Mouse (Mus musculus): ENCODE measurements at regions not wholly inside any gene's neighbourhood (a gene's known extent, or its start where the extent isn't known, plus 50 kb on each side); places are given as distances from the start of the nearest gene placed in this dataset.

DNA sequence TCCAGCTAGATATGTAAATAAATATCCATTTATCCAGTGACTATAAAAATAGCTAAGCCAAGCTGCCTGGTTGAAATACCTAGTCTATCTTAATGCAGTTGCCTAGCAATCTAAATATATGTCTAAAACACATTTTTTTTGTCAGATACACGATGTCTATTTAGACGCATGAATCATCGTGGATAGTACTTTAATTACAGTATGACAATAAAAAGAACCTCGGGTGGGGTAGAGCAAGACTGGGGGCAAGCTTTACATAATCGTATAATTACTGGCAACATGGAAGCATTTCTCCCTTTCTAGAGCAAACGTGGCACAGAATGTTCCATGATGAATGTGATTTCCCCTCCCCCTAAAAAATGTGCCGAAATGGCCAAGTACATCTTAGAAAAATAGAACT lies 180.4 kb downstream of the Gm19935 start:
- DNase-seq (ENCODE audit: low read depth, low spot score), result no peak

DNA sequence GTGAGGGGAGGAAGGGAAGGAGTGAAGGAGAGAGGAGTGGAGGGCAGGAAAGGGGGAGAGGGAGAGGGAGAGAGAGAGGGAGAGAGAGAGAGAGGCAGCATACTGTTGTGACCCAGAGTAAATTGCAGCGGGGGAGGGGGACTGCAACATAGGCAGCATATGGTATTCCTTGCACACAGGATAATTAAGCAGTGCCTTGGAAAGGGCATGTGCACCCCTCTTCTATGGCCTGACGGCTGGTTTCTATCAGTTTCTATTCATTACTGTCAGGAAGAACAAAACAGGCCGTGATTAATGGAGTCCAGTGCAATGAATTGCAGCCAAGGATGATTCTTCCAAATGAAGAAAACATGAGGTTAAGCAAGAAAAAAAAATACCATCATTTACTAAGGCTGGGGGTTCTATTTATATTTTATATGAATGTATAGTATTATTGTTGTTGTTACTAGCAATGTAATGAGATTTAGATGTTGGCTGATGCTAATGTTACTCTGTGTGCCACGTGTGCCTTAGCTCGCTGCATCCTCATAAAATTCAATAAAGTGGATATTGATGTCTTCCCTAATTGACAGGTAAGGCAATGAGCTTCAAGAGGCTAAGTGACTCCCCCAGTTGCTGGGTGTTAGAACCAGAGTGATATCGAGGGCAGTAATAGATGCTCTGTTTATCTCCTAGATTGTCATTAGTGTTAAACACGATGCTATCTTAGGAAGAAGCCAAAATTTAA lies 181.3 kb downstream of the Gm19935 start:
- DNase-seq (ENCODE audit: low read depth, low spot score), result no peak

DNA sequence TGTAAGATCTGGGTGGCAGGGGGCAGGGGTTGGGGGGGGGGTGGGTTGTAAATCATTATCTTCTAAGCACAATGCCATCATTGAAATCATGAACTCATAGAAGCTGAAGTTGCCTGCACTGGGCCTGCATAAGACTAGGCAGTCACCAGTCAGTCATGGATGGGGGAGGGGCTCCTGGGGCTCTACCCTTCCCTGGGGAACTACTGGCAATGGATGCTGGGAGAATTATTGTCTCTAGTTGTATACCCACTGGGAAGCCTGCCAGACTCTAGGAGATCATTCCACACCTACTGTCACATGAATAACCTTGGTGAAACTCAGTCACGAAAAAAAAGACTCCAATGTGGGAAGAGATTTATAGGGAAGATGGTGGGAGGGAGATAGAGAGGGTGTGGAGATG lies 186.4 kb downstream of the Gm19935 start:
- no peak for DNase-seq (ENCODE audit: low read depth, low spot score)

DNA sequence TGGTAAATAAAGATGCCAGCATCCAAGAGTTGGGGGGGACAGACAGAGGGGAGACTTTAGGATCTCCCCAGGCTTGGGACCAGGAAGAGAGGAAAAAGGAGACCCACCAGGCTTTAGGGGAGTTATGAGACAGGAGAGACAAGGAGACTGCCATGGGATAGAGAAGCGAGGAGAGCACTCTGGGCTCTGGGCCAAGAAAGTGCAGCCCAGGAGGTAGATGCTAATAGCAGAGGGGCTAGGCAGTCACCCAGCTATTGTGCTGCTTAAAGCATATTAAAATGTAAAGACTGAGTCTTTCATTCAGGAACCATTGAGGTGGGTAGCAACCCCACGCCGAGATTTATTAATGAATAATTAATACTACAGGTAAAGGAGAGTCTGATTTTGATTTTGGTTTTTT lies 208.8 kb downstream of the Gm19935 start:
- no peak for DNase-seq (ENCODE audit: low read depth, low spot score)

DNA sequence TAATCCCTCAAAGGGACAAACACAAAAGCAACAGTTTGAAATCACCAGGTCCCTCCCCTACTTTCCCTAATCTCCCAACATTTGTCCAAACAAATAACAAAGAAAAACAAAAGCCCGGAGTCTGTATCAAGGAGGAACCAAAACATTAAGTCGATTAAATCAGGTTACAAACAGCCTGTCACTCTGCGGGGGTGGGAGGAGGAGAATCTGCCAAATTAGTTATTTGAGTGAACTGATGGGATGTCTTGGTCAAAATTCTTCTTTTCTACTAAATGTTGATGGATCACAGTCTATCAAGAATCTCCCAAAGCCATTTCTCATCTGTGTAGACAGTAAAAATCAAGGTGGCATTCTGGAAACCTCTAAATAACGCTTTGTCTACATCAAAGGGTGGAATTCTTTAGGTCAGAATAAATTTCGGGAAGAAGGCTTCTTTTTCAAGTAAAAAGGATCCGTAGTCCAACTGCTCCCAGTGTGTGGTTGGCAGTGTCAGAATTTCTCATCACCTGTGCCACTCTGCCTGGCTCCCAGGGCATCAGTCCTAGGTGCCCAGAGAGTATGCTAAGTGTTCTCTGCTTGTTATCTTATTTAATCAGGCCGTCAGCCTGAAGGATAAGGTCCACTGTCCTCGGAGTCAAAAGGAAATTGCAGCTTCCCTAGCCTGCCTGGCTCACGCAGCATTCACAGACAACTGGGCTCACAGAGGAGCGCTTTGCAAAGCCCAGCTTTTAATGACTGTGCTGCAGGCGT lies 216.1 kb downstream of the Gm19935 start:
- DNase-seq (ENCODE audit: low read depth, low spot score), result no peak

DNA sequence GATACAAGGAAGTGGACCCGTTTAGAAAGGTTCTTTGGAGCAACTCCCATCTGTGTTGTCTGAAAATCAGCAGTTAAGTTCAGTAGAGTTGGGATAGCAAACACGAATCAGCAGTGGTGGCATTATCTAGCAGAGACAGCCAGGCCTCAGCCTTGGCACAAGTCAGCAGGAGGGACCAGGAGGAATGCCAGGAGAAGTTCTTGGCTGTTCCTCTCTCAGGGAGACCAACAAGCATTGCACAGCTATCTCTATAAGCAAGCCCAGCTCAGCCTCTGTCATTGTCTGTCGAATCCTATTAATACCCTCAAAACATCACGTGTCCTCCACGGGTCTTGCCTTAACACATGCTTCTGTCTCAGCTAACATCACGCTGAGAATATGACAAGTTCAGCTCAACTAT lies 219.8 kb downstream of the Gm19935 start:
- DNase-seq (ENCODE audit: low read depth, low spot score), result no peak

DNA sequence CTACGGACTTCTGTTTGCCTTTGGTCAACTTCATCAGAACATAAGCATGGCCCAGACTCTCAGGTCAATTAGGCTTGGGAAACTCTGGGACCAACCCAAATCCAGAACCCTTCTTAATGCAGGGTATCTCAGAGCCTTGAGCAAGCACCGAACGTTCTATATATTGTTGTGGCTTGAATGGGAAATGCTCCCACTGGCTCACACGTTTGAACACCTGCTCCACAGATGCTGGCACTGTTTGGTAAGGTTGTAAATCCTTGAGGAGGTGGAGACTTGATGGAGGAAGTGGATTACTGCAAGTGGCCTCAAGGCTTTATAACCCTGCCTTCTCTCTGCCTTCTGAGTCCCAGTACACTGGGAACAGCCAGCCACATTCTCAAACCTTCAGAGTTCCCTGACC lies 231.3 kb upstream of the Tox3 start:
- no peak for DNase-seq (ENCODE audit: low read depth, low spot score)

DNA sequence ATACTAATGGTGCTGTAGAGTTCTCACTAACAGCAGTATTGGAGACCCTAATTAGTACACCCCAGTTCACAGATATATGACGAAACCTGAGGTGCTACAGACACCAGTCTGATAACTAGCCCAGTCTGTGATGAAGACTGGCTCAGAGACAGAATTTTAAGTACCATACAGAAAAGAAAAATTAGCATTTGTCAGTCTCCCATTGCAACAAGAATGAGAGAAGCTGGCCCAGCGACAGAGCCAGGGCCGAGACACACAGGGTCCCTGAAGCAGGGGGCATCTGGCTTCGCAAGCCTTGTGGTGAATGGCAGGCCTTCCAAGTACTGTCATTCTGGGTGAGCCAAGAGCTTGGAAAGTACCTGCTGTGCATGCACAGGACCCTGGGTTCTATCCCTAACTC lies 228.8 kb upstream of the Tox3 start:
- no peak for DNase-seq (ENCODE audit: low read depth, low spot score)

DNA sequence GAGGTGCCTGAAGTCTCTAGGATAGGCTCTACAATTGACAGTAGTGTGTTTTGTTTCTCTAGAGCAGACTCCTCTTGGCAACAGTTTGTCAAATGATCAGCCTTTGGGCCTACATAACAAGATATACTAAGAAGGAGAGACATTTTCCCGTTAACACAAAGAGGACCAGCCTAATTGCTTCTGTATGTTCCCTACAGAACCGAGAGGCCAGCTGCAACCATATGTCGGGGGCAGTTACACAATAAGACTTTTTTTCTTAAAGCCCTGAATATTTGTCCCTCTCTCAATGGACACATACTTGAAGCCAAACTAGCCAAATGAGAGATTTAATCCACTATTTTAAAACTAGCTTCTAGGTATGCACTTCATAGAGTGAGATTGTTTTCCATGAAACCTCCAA lies 226.5 kb upstream of the Tox3 start:
- DNase-seq (ENCODE audit: low read depth, low spot score), result no peak

DNA sequence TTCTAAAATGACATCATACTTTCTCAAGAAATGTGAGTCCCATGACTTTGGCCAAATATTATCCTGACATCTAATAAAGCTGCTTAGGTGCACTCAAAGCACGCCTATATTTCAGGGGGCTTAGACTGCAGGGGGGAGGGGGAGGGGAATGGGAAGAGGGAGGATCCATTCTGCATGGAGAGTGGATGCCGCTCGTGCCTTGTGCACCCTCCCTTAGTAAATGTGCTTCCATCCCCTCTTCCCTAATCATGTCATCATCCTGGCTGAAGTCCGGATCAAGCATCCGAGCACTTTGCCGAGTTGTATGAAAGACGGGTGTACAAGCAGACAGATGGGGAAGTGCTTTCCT lies 207.9 kb upstream of the Tox3 start:
- no peak for DNase-seq (ENCODE audit: low read depth, low spot score)

DNA sequence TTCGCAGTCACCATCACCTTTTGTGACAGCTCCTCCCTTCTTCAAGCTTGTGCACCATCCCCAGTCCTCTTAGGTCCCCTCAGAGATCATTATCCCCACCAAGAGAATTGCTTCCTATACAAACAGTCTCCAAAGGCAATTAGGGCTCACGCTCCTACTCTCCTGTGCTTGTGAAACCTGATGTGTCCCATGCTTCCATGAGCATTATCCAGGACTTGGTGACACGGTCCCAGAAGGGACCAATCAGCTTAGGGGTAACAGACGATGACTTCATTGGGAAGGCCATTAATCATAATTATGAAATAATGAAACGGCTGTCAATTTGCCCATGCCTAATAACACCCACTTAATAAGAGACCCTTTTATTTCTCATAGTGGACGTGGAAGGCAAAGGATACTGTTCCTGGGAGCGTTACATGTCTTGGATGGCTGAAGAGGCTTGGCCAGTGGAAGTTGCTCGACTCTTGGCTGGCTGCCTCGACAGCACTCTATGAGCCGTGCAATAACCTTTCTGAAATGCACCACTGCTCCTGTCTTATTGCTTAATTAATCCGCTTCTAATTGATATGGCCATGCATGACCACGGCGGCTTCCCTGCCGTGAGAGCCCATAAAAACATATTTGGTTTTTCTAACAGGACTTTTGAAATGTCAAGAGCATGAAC lies 207.4 kb upstream of the Tox3 start:
- no peak for DNase-seq (ENCODE audit: low read depth, low spot score)

DNA sequence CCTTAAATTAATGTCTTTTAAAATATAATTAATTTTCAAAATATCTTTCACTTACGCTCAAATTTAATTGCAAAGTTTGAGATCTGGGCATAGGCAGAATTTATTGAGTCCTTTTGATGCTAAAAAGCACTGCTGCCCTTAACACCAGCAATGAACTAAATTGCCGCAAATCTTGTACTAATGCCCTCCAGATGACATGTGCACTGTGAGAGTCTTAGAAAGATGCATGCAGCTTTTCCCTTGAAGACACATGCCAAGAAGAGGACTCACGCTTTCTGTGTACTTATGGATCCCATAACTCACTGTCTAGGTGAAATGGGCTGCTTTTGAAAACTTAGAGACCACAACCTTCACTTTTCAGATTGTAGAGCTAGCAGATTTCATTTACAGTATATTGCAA lies 199.1 kb upstream of the Tox3 start:
- no peak for DNase-seq (ENCODE audit: low read depth, low spot score)

DNA sequence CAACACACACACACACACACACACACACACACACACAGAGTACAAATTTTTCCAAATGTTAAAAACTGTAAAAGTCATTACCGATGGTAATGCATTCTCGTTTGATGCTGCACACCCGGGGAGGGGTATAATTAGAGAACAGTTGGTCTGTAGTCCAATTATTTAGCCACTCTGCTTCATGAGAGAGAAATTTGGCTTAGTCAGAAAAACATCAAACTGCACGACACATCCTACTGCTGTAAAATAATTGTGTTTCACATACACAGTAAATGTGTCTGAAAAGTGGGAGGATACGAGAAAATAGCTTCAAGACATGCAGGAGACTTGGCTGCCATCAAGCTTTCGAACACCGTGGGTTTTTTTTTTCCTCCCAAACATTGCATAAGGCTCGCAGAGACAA lies 194.5 kb upstream of the Tox3 start:
- no peak for DNase-seq (ENCODE audit: low read depth, low spot score)

DNA sequence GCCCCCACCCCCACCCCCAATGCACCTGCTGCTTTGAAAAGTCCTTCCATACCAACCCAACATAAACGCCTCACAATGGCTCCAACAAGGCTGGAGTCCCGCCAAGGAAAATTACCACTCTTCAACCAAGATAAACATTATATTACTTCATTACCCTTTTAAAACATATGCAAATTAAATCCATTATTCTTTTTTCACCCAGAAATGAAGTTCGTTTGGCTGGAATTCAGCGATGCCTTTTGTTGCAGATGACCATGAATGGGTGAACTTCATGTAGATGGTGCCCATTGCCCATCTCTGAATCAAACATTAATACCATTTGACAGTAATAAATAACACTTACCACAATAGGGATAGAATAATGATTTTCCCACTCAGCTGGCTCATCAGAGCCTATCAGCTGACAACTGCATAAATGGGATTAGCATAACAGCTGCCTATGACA lies 188.1 kb upstream of the Tox3 start:
- no peak for DNase-seq (ENCODE audit: low read depth, low spot score)

DNA sequence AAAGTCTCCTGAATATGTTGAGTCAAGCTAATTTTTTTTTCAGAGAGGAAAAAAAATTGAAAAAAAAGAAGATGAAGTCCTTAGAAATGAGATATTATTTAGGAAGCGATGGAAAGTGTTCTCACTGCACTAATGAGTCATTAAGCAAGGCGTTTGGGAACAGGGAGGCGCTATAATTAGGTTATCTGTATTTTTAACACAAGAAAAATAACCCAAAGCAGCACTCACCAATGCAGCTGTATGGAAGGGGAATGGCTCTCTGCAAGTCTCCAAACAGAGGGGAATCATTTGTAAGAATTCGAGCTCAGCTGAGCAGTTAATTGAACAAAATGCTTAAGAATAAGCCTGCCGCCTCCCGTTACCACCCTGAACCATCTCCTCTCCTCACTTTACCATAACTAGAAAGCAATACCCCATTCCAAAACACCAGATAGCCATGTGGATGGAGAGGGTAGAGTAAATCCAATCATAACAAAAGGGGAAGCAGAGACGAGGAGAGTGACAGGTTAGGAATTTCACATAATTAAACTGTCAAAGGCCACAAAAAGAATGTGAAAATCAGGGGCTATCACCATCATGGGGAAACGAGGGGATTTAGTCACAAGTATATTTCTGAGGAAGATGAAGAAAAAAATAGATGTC lies 187.5 kb upstream of the Tox3 start:
- no peak for DNase-seq (ENCODE audit: low read depth, low spot score)

DNA sequence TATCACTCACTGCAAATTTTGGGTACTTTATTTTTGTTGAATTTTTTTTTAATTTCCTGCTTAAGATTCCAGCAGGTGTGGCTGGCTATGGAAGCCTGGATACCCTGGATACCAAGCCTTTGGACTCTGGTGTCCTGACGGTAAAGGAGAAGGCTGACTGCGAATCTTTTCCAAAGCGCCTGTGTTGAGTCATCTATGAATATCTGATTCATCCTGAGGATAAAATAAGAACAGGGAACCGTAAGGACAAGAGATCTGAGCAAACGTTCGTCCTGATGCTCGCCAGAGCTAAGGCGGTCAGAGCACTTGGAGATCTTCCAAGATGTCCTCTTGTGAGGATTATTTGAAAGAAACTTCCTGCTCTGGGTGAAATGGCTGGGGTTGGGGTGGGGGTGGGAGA lies 173.2 kb upstream of the Tox3 start:
- no peak for DNase-seq (ENCODE audit: low read depth, low spot score)

DNA sequence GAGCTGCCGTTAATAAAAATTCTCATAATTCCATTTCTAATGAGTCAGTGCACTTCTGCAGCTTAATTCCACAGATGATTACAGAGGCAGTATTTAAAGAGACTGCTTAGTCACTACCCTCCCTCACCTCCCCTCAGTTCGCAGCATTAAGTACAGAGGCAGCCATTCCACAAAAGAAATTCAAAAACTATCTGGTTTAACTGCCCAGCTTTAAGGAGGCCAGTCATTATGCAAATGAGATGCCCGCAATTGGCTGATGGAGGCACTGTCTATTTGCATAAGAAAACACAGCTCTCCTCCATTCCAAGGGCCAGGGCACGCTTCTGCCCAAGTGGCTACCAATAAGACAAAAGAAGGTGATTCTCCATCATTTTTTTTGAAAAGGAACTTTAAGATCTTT lies 172.0 kb upstream of the Tox3 start:
- no peak for DNase-seq (ENCODE audit: low read depth, low spot score)

DNA sequence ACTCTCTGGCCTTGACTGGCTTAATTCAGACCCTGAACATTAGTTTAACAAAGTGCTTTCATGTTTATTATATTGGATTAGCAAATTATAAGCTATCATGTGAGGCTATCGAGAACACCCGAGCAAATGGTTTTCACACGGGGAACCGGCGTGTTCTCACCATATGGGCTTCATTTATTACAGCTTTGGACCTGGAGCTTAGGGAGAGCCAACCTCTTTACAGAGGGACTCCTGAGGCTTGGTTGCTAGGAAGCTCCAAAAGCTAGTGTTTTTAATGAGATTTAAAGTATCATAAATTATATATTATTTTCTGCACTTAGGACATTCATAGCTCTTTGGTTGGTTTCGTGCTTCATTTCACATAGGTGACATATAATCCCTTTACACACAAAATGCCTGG lies 171.4 kb upstream of the Tox3 start:
- no peak for DNase-seq (ENCODE audit: low read depth, low spot score)

DNA sequence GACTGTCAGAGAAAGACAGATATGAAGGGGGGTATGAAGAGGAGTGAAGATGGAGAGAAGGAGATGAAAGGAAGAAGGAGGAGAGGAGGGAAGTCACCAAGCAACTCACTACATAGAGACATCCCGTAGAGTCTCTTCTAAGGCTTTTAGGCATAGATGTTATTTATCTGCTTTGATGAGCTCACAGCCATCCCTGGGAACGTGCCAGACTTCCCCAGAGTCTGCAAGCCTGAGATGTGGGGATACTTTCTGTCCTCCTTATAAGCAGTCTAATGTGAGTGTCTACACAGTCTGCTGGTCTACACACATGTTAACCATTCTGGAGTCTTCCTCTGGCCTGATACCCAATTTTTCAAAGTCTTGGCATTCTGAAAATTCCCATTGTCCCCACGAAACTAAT lies 166.0 kb upstream of the Tox3 start:
- DNase-seq (ENCODE audit: low read depth, low spot score), result no peak

DNA sequence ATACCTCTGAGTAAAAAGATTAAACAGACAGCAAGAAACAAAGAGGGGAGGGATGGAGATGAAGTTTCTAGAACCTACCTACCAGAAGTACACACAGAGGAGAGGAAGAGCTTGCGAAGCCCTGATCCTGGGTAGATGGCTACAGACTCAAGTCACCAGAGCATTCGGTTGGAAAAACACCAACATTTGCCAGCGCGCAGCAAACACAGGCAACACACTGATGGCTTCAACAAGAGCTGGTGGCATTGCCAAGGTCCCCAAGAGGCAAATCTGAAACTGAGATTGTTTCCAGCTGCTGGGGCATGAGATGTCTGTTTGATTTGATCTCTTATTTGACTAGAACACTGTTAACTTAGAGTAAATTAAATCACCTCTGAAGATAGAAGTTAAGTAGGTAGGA lies 165.5 kb upstream of the Tox3 start:
- no peak for DNase-seq (ENCODE audit: low read depth, low spot score)

DNA sequence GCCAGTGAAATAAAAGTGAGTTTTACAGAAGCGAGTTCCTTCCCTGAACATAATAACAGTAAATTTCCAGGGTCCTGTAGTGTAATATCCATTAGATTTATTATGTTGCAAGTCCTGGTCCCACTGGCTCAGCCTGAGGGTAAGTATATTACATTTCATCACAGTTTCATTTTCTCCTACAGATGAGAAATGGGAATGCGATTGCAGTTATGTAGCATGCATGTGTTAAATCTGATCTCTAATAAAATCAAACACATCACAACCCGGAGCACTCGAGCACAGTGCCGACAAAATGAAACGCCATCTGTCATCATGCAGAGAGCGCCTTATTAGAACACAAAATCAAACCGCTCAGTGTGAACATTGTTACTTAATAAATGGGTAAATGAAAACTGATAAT lies 165.0 kb upstream of the Tox3 start:
- no peak for DNase-seq (ENCODE audit: low read depth, low spot score)

DNA sequence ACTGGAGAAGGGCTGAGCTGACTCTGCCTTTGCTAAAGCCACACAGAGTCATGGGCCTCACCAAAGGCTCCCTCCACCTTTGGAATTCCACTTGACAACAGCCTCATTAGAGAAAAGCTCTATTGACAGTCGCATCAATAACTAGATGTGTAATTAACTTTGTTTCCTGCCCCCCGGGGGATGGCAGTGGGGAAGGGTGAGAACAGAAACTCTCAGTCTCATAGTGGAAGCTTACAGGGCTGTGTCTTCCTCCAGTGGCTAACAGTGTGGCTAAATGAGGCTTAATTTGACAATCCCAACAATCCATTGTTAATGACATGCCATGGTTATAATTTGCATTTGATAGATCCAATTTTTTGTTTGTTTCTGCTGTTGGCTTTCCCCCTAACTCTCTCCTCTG lies 164.5 kb upstream of the Tox3 start:
- no peak for DNase-seq (ENCODE audit: low read depth, low spot score)

DNA sequence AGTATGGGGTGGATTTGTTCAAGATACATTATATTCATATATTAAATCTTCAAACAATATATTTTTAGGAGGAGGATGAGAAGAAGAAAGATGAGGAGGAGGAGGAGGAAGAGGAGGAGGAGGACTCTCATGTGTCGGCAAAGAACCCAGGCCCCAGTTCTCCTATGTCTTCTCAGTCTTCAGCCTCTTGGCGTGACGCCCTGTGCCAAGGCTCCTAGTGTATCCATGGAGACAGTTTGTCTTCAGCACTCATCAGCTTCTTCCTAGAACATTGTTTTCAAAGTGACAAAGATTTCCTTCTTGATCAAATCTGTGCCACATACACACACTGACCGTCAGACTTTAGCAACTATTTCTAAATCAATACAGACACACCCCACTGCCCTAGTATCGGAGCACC lies 156.4 kb upstream of the Tox3 start:
- DNase-seq (ENCODE audit: low read depth, low spot score), result no peak
